Mouse (Mus musculus) lung, postnatal 0 days (tissue): ENCODE results near the gene Vps26a.
"Not testable (repeated sequence)": the region's sequence is repeated elsewhere in the genome, so short reads cannot be mapped to it uniquely, and the experiment has no call there.

Experiments used
- CTCF ChIP-seq: IDR thresholded peaks from 2 replicates; pipeline ENCODE4 v1.5.1; 2016; ENCODE audit warnings: antibody characterized with exemption, mild to moderate bottlenecking
- EP300 ChIP-seq: IDR thresholded peaks from 2 replicates; pipeline ENCODE4 v1.6.1; 2016; ENCODE audit warnings: antibody characterized with exemption, mild to moderate bottlenecking, control low read depth

DNA sequence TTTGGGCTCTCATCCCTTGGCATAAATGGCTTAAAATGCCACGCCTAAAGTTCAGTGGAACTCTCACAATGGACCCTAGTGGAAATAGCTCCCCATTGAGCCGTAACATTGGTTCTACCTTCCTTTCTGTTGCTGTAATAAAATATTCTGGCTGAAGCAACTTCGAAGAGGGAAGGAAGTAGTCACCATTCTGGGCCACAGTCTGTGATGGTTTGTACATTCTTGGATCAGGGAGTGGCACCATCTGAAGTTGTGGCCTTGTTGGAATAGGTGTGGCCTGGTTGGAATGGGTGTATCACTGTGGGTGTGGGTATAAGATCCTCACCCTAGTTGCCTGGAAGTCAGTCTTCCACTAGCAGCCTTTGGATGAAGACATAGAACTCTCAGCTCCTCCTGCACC lies 5.1 kb upstream of the Vps26a start:
- not testable (repeated sequence) for TF ChIP-seq CTCF, EP300
